Mouse (Mus musculus) MN1 (cell line): ENCODE results near the gene Marf1.
"Not testable (repeated sequence)": the region's sequence is repeated elsewhere in the genome, so short reads cannot be mapped to it uniquely, and the experiment has no call there.

Experiments
- DNase-seq: peaks from one replicate; pipeline ENCODE4 v3.0.0-alpha.2; 2016; ENCODE audit warnings: low spot score

Gene Marf1

DNA sequence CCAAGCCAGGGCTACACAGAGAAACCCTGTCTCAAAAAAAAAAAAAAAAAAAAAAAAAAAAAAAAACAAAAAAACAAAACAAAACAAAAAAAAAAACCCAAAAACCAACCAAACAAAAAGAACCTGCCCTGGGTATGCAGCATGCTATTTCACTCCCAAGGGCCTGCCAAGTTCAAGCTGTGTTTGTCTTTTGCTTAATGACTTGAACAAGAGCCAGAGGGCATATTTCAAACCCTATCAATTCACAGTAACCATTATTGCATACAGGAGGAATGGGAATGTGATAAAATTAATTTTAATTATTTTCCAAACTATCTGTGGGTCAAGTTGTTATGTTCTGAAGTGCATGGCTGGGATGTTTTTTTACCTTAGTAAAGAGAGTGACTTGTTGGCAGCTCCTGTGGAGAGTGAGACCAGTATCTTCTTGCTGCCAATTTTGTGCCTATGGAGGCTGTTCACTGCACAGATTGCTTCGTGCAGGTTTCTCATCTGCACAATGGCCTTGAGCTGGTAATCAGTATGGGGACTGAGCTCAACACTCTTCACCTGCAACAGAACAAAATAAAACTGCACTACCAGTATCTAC lies 25.1 kb downstream of the Marf1 start:
- DNase-seq, result no peak

- no peak for DNase-seq
Observed at GRCm38 (mm10) chr16:14135014-14135413, 28.1 kb downstream of the Marf1 start.

- no peak for DNase-seq
Observed at GRCm38 (mm10) chr16:14131838-14132237, 31.3 kb downstream of the Marf1 start.

DNA sequence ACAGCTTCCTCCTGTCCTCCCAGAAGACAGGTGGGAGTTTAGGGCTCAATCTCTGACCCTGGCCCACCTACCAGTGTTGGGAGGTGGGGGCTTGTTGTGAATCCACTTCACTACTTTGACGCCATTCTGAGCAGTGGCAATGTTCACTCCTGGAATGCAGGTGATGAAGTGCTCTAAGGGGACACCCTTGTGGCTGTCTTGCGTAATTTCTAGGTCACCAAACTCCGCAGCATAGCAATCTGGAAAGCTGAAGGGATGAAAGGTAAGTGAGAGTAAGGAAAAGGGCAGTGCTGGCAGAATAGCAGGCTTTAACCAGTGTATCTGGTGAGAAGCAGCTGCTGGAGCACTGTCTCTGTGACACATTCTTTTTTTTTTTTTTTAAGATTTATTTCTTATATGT lies 31.8 kb downstream of the Marf1 start:
- no peak for DNase-seq

DNA sequence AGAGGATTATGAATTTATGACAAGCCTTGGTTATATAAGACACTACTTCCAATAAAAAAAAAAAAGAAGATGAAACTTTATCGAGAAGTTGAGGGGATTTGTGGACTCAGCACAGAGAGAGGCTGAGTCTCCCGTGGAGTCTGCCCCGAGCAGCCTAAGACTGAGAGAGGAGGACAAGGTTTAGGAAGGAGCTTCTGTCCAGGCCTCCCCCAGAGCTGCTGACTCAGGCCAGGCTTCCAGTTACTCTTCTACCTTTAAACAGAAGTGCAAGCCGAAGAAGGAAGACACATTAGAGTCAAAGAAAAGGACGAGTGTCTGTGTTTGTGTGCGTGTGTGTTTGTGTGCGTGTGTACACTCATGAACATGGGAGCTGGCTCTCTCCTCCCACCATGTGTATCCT lies 32.4 kb downstream of the Marf1 start:
- DNase-seq, result no peak

GRCm38 (mm10) chr16:14128977-14129376 lies 34.2 kb downstream of the Marf1 start:
- DNase-seq, result no peak

GRCm38 (mm10) chr16:14125253-14125652 lies 37.9 kb downstream of the Marf1 start:
- DNase-seq, result no peak

- DNase-seq, result no peak
Observed at GRCm38 (mm10) chr16:14124709-14125108, 38.4 kb downstream of the Marf1 start.

- no peak for DNase-seq
Observed at GRCm38 (mm10) chr16:14123901-14124300, 39.2 kb downstream of the Marf1 start.

- DNase-seq, result no peak
Observed at GRCm38 (mm10) chr16:14122586-14122985, 40.6 kb downstream of the Marf1 start.

DNA sequence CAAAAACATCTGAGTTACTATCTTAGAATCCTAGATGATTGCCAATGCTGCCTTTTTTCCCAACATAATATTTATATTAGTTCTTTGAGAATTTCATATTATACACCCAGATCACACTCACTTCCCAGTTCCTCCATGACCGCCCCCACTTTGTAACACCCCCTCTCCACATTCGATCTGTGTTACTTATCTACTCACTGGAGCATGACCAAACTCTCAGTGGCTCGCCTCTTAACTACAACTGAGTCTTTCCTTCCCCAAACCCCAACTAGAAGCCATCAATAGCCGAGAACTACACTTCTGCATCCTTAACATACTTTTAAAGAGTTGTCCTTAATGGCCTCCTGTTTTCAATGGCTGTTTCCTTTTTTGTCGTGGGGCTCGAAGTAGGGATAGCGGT lies 41.6 kb downstream of the Marf1 start:
- DNase-seq, result no peak

GRCm38 (mm10) chr16:14120941-14121340 lies 42.2 kb downstream of the Marf1 start:
- DNase-seq, result no peak

DNA sequence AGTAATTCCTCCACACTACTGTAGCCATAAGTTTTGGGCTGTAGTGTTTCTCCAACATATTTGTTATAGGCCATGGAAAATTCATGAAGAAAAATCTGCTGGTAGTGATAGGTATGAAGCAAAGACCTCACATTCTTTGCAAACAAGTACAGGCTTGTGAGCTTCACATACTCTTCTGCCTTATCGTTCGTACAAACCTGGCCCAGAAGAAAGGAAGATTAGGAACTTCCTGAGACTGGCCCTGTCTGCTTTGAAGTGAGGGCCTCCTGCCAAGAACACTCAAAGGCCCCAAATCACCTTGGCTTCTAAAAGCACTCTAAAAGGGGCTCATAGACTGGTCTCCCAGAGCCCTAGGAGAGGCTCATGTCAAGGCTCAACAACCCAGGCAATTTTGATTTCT lies 45.9 kb downstream of the Marf1 start:
- no peak for DNase-seq

DNA sequence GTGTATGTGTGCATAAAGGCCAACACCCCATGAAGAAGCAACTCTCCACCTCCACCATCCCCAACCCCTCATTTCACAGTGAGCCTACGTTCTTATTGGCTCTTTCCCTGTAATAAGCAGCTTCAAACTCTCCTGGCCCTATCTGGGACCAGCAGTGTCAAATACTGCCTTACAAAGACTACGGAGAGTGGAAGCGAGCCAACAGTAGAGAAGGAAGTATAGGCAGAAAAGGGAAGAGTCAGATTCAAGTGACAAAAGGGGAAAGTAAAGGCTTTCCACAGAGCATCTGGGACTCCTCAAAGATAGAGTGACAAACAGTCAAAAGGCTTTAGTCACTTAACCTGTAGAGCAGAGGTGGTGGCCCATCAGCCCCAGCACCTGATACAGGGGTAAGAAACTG lies 50.4 kb downstream of the Marf1 start:
- no peak for DNase-seq

- no peak for DNase-seq
Observed at GRCm38 (mm10) chr16:14112133-14112532, 51.0 kb downstream of the Marf1 start.

DNA sequence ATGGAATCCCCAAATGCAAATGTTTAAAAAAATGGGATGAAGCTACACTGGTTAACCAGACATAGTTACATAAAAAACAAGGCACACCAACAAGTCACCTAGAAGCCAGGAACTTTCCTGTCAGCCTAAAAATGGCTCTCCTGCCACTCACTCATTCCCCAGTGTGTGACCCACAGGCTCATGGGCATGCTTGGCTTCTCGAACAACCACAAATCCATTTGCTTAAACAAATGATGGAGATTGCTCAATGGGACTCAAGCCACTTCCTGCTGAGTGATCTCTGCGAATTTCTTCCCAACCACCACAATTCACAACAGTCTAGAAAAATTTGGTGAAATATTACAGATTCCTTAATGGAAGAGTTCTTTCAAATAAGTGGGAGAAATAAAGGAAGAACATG lies 52.2 kb downstream of the Marf1 start:
- DNase-seq, result no peak

- no peak for DNase-seq
Observed at GRCm38 (mm10) chr16:14109651-14110230, 53.4 kb downstream of the Marf1 start.

- no peak for DNase-seq
Observed at GRCm38 (mm10) chr16:14105891-14106290, 57.3 kb downstream of the Marf1 start.

DNA sequence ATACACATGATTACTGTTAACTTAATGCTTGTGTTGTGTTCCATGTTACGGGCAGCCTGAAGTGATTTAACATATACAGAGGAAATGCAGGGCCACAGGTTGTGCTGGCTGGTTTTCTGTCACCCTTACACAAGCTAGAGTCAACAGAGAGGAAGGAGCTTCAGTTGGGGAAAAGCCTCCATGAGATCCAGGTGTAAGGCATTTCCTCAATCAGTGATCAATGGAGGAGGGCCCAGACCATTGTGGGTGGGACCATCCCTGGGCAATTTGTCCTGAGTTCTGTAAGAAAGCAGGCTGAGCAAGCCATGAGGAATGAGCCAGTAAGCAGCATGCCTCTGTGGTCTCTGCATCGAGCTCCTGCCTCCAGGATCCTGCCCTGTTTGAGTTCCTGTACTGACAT lies 71.4 kb downstream of the Marf1 start:
- DNase-seq, result no peak

DNA sequence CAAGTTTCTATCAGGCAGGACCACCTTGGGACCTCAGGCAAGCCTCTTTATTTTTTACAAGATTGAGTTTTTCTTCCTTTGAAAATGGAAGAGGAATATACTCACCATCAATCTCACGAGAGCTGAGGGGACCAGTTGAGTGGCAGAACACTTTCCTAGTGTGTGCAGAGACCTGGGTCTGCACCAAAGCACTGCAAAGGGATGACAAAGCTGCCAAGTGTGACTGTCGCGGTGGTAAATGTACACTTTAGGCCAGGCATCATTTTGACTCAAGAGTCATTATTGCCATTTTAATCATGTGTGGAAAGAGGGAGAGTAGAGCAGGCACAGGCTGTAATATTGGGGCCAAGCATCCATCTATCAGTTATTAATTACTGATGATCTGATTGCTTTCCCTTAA lies 73.9 kb downstream of the Marf1 start:
- no peak for DNase-seq

- no peak for DNase-seq
Observed at GRCm38 (mm10) chr16:14088249-14088648, 74.9 kb downstream of the Marf1 start.

GRCm38 (mm10) chr16:14082925-14083324 lies 80.2 kb downstream of the Marf1 start:
- no peak for DNase-seq

DNA sequence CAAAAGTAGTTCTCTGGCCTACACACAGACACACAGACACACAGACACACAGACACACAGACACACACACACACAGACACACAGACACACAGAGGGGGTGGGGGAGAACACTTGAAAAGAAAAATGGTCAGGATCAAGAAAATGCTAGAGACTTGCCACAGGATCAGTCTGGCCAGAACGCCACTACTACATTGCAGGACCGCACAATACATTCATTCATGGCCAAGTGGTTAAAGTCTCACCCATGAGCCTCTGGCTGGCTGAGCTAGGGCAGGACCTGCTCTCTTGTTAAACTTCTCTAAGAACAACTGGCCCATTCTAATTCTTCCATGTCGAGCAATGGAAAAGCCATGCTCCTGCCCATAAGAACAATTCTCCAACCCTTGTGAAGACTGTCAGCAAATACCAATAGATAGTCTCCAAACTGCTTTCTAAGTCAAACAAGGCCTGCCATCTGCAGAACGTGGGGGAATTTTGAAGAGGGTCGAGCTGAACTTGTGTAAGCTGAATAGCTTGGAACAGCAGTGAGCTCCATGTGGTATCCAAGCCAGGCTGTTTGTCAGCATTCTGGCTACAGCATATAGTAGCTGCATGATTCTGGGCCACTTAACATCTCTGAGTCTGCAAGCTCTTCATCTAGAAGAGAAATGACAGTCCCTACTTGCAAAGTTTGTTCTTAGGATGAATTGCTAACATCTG lies 92.5 kb downstream of the Marf1 start:
- no peak for DNase-seq

GRCm38 (mm10) chr16:14068701-14069100 lies 94.5 kb downstream of the Marf1 start:
- not testable (repeated sequence) for DNase-seq
